Mouse (Mus musculus) T-cell, adult 66 days (primary cell): Measurements from ENCODE around the gene Slc40a1. TPM values are rescaled to one million over a fixed set of nuclear protein-coding genes. Genes with fewer than 3 reads are reported as not detected.

Experiments used
- total RNA-seq, 2 experiments: library from RNA; stranded (reverse); gene quantifications; 3 replicates in 1 of 2; 4 replicates in 1 of 2; pipeline ENCODE4 v1.2.4; 2023

Slc40a1 gene
- 10 to 100 TPM in 1 of 2 experiments, 1 to 10 TPM in 1; 4.5 to 10.1 TPM for total RNA-seq

GRCm38 (mm10) chr1:45926393-45926763, at the start of gene Slc40a1:
Gene Slc40a1, minus strand, starts transcription at chr1:45926523.

GRCm38 (mm10) chr1:45890173-45890572, 36.1 kb downstream of the Slc40a1 start, which contains the start of gene Gm5269:
Gene Gm5269, minus strand, starts transcription at chr1:45890273.

Other genes starting within 250 kb of the Slc40a1 start
- gene Wdr75, start 131.4 kb downstream of the Slc40a1 start, total RNA-seq = 10 to 100 TPM; 66.9 to 80.8 TPM
- gene Gm5269, start 36.2 kb downstream of the Slc40a1 start, total RNA-seq = not detected
- gene Dnah7b, start 139.8 kb upstream of the Slc40a1 start, total RNA-seq = under 1 TPM in 1 of 2 experiments, not detected in 1; 0.29 TPM